Mouse (Mus musculus) forebrain, embryonic 11.5 days (tissue): ENCODE measurements around the gene Cphx1. TPM values are rescaled to one million over a fixed set of nuclear protein-coding genes. Genes with fewer than 3 reads are reported as not detected.
A peak's percentile ranks its signal among the peaks of the same experiment; 100 is the strongest.
"Not testable (repeated sequence)": the region's sequence is repeated elsewhere in the genome, so short reads cannot be mapped to it uniquely, and the experiment has no call there.

Experiments used
- ATAC-seq: fragments of 200-750 bp; cut with Nextera tagmentation; replicated peaks from 2 replicates; pipeline ENCODE4 v1.8.0; 2017; ENCODE audit warnings: moderate TSS enrichment; ENCODE audit not compliant: low FRiP score
- DNase-seq: peaks from one replicate; pipeline ENCODE4 v3.0.0-alpha.2; 2017; ENCODE audit warnings: low spot score
- H3K27ac ChIP-seq: fragments of 300-500 bp; sonication (generic); 2 replicates; pipeline ENCODE4 v1.5.1; 2014; ENCODE audit warnings: low read depth, low read length
- H3K27me3 ChIP-seq: fragments of 300-500 bp; sonication (generic); 2 replicates; pipeline ENCODE4 v1.6.1; 2014; ENCODE audit warnings: mild to moderate bottlenecking, low read length, mixed read lengths; ENCODE audit not compliant: control insufficient read depth, insufficient read depth
- H3K36me3 ChIP-seq: fragments of 300-500 bp; sonication (generic); 2 replicates; pipeline ENCODE4 v1.6.1; 2014; ENCODE audit warnings: mild to moderate bottlenecking, low read length, moderate library complexity, mixed read lengths; ENCODE audit not compliant: control insufficient read depth, insufficient read depth
- H3K4me1 ChIP-seq: fragments of 300-500 bp; sonication (generic); replicated peaks from 2 replicates; pipeline ENCODE4 v1.6.1; 2014; ENCODE audit warnings: low read length, mixed read lengths; ENCODE audit not compliant: control insufficient read depth, insufficient read depth
- H3K4me2 ChIP-seq: fragments of 300-500 bp; sonication (generic); 2 replicates; pipeline ENCODE4 v1.6.1; 2014; ENCODE audit warnings: low read depth, mild to moderate bottlenecking, low read length, moderate library complexity, mixed read lengths; ENCODE audit not compliant: severe bottlenecking
- H3K4me3 ChIP-seq: fragments of 300-500 bp; sonication (generic); 2 replicates; pipeline ENCODE4 v1.5.1; 2014; ENCODE audit warnings: low read depth, low read length
- H3K9ac ChIP-seq: fragments of 300-500 bp; sonication (generic); 2 replicates; pipeline ENCODE4 v1.6.1; 2014; ENCODE audit warnings: low read length
- H3K9me3 ChIP-seq: fragments of 300-500 bp; sonication (generic); 2 replicates; pipeline ENCODE4 v1.6.1; 2016; ENCODE audit warnings: low read length, mixed read lengths; ENCODE audit not compliant: control insufficient read depth
- WGBS: fragments of 180-500 bp; shearing (Covaris S2); extraction: QIAGEN DNeasy Blood & Tissue Kit; methylation state at CpG from one replicate; pipeline ENCODE4 v1.1.7; 2014; 5-methylcytosine and 5-hydroxymethylcytosine counted together
- polyA plus RNA-seq: library from polyadenylated mRNA; unstranded; fragments of >200 nt; fragmentation: Nextera tagmentation; extraction: Ambion mirVana; gene quantifications from 2 replicates; pipeline ENCODE4 v1.2.1, GENCODE M21; 2014

The Cphx1 gene
- polyA plus RNA-seq, 1 experiment from 2014 or later: not detected

GRCm38 (mm10) chr14:25926814-25927561 is 11.1 kb upstream of the Cphx1 start:
- not testable (repeated sequence) for H3K9me3 ChIP-seq, H3K27ac ChIP-seq, DNase-seq, H3K36me3 ChIP-seq, H3K4me2 ChIP-seq, H3K4me3 ChIP-seq, H3K4me1 ChIP-seq, H3K9ac ChIP-seq, H3K27me3 ChIP-seq
- no CpG with 5 or more reads among the region's 44 CpGs for WGBS
- peak; percentile 66 for ATAC-seq

GRCm38 (mm10) chr14:25927562-25927881 is 10.6 kb upstream of the Cphx1 start, which contains the start of gene Tmem254a:
Tmem254a (minus strand) TSS chr14:25927672.
- not testable (repeated sequence) for H3K27me3 ChIP-seq, DNase-seq, H3K4me1 ChIP-seq, H3K4me3 ChIP-seq, H3K4me2 ChIP-seq, H3K9me3 ChIP-seq, H3K27ac ChIP-seq, H3K9ac ChIP-seq, H3K36me3 ChIP-seq
- ATAC-seq: 0 out of 2 replicates have a peak, but pooled peaks have one; percentile 53
- WGBS: no CpG with 5 or more reads among the region's 10 CpGs

- not testable (repeated sequence) for H3K9ac ChIP-seq, H3K4me1 ChIP-seq, H3K9me3 ChIP-seq, H3K27ac ChIP-seq, H3K4me2 ChIP-seq, H3K36me3 ChIP-seq, H3K4me3 ChIP-seq, DNase-seq, ATAC-seq, H3K27me3 ChIP-seq
- WGBS: no CpG with 5 or more reads among the region's 5 CpGs
Observed at GRCm38 (mm10) chr14:25936867-25937630, 1.1 kb upstream of the Cphx1 start.

DNA sequence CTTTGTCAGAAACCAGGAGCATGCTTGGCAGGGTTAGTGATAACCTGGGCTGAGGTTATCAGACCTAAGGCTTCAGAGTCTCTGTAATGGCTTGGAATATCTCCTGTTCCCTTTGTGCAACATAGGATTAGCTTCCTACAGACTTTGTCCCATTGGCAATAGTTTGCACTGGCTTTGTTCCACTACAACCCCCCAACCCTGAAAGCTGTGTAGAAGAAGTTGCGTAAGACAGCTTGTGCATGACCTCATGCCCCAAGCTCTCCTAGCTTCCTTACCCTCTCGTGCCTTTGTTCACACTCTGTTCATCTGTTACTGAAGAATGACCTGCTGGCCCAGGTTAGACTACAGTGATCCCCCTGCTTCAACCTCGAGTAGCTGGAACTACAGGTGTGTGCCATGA is 19.8 kb downstream of the Cphx1 start:
- DNase-seq, H3K36me3 ChIP-seq, H3K4me1 ChIP-seq, H3K27ac ChIP-seq, H3K27me3 ChIP-seq, H3K4me2 ChIP-seq, ATAC-seq, H3K9ac ChIP-seq, H3K4me3 ChIP-seq, H3K9me3 ChIP-seq: not testable (repeated sequence)
- WGBS: no CpG with 5 or more reads among the region's 3 CpGs

GRCm38 (mm10) chr14:25978371-25979241 is 40.5 kb downstream of the Cphx1 start, which contains the start of gene Duxbl1:
Duxbl1 (plus strand) TSS chr14:25978577.
- H3K4me3 ChIP-seq: not testable (repeated sequence)
- H3K4me2 ChIP-seq: peak within 1 kb of the TSS; percentile 36; the same call in 1 of the 2 replicates

GRCm38 (mm10) chr14:25979242-25979941 is 41.3 kb downstream of the Cphx1 start:
- peak; percentile 58; the same call in 1 of the 2 replicates for ATAC-seq
- H3K9me3 ChIP-seq, H3K4me3 ChIP-seq, H3K36me3 ChIP-seq, H3K27me3 ChIP-seq, H3K4me1 ChIP-seq, H3K9ac ChIP-seq, DNase-seq: not testable (repeated sequence)
- WGBS: 1% methylated on average over 6 of the region's 13 CpGs
- peak overlapping the region; percentile 36; the same call in 1 of the 2 replicates for H3K4me2 ChIP-seq
- peak overlapping the region; percentile 85 for H3K27ac ChIP-seq

More at GRCm38 (mm10) chr14:25978371-25979241, 40.5 kb downstream of the Cphx1 start, which contains the start of gene Duxbl1:
- H3K9ac ChIP-seq, DNase-seq, H3K36me3 ChIP-seq, H3K27me3 ChIP-seq, H3K4me1 ChIP-seq, H3K9me3 ChIP-seq: not testable (repeated sequence)
- no CpG with 5 or more reads among the region's 25 CpGs for WGBS
- H3K27ac ChIP-seq: peak within 1 kb of the TSS; percentile 85
- ATAC-seq: peak; percentile 89

- not testable (repeated sequence) for H3K9me3 ChIP-seq, H3K27ac ChIP-seq, H3K4me2 ChIP-seq, H3K4me3 ChIP-seq, H3K36me3 ChIP-seq, H3K4me1 ChIP-seq, DNase-seq, ATAC-seq, H3K9ac ChIP-seq, H3K27me3 ChIP-seq
- 81% methylated on average over 5 of the region's 9 CpGs for WGBS
Observed at GRCm38 (mm10) chr14:25981880-25982279, 43.8 kb downstream of the Cphx1 start.
